Mouse (Mus musculus) myocyte (in vitro differentiated cells): ENCODE data around the gene Phlpp2.

Experiments used
- CEBPB ChIP-seq: IDR thresholded peaks from 2 replicates; pipeline ENCODE4 v1.6.1; 2011; ENCODE audit warnings: mild to moderate bottlenecking, moderate library complexity; ENCODE audit not compliant: poor library complexity, insufficient read depth, severe bottlenecking
- MAX ChIP-seq: IDR thresholded peaks from one replicate; pipeline ENCODE4 v1.6.1; 2011; ENCODE audit warnings: low read depth, mild to moderate bottlenecking, control low read depth
- MYOG ChIP-seq, 3 experiments: IDR thresholded peaks; one replicate each; pipeline ENCODE4 v1.6.1; 2011; ENCODE audit warnings: control low read depth in 2 of 3, low read depth in 2 of 3, mild to moderate bottlenecking in 2 of 3; ENCODE audit not compliant: insufficient read length in 2 of 3, control insufficient read depth in 1 of 3, insufficient read depth in 1 of 3
- POLR2A ChIP-seq: IDR thresholded peaks from one replicate; pipeline ENCODE4 v1.6.1; 2011; ENCODE audit warnings: low read depth, mild to moderate bottlenecking, control low read depth, moderate library complexity; ENCODE audit not compliant: insufficient read length
- REST ChIP-seq: IDR thresholded peaks from one replicate; pipeline ENCODE4 v1.6.1; 2011; ENCODE audit warnings: mild to moderate bottlenecking, control low read depth, moderate library complexity; ENCODE audit not compliant: insufficient read depth, insufficient read length
- TCF12 ChIP-seq: IDR thresholded peaks from one replicate; pipeline ENCODE4 v1.6.1; 2011; ENCODE audit warnings: mild to moderate bottlenecking, control low read depth; ENCODE audit not compliant: poor library complexity, insufficient read depth, severe bottlenecking
- TCF3 ChIP-seq: IDR thresholded peaks from one replicate; pipeline ENCODE4 v1.6.1; 2011; ENCODE audit warnings: low read depth, control low read depth; ENCODE audit not compliant: insufficient read length
- USF1 ChIP-seq: IDR thresholded peaks from one replicate; pipeline ENCODE4 v1.6.1; 2011; ENCODE audit warnings: low read depth, mild to moderate bottlenecking, control low read depth, moderate library complexity

DNA sequence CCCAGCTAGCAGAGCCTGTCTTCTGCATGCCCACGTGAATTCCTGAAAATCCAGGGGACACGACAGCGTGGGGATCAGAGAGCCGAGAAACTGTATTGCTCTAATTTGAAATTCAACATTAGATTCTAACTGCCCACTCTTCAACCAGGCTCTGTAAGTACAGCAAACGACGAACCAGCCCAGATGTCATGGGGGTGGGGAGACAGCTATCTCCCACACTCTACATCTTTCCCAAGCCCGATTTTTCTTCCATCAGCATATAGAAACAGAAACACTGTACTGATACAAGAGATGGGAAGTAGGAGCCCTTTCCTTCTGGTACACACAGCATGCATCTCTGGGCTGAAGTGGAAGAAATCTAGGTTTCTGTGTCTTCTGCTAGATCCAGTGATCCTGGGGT is 83.8 kb downstream of the Phlpp2 start:
- TF ChIP-seq MAX (no peak), POLR2A (no peak), CEBPB (no peak), TCF12 (no peak), USF1 (no peak), TCF3 (no peak), MYOG (IDR thresholded peaks at IDR 0.05; ENCODE audit: control insufficient read depth in 1 of 3, insufficient read depth in 1 of 3, insufficient read length in 2 of 3, low read depth in 2 of 3) (no peak), REST (no peak)
